Mouse (Mus musculus): ENCODE measurements around the gene Dennd5b.
"Not testable (repeated sequence)": the region's sequence is repeated elsewhere in the genome, so short reads cannot be mapped to it uniquely, and the experiment has no call there.

The Dennd5b gene

GRCm38 (mm10) chr6:149010766-149011301, 90.6 kb downstream of the Dennd5b start:
- DNase-seq (ENCODE audit: low read depth): peak; percentile 51

GRCm38 (mm10) chr6:149005009-149005408, 96.5 kb downstream of the Dennd5b start:
- DNase-seq (ENCODE audit: low read depth): no peak

- no peak for DNase-seq (ENCODE audit: low read depth)
Measured at GRCm38 (mm10) chr6:148994327-148994999, 107.0 kb downstream of the Dennd5b start.

GRCm38 (mm10) chr6:148993117-148994077, 108.1 kb downstream of the Dennd5b start:
- peak; percentile 27 for DNase-seq (ENCODE audit: low read depth)

GRCm38 (mm10) chr6:148992373-148993116, 108.9 kb downstream of the Dennd5b start:
- DNase-seq (ENCODE audit: low read depth): no peak

- no peak for DNase-seq (ENCODE audit: low read depth)
Measured at GRCm38 (mm10) chr6:148991660-148992372, 109.7 kb downstream of the Dennd5b start.

GRCm38 (mm10) chr6:148989792-148990491, 111.5 kb downstream of the Dennd5b start:
- not testable (repeated sequence) for DNase-seq (ENCODE audit: low read depth)

GRCm38 (mm10) chr6:148986003-148986402, 115.5 kb downstream of the Dennd5b start:
- no peak for DNase-seq (ENCODE audit: low read depth)

GRCm38 (mm10) chr6:148980495-148980894, 121.0 kb downstream of the Dennd5b start:
- no peak for DNase-seq (ENCODE audit: low read depth)

- no peak for DNase-seq (ENCODE audit: low read depth)
Measured at GRCm38 (mm10) chr6:148975096-148975495, 126.4 kb downstream of the Dennd5b start.

- no peak for DNase-seq (ENCODE audit: low read depth)
Measured at GRCm38 (mm10) chr6:148972891-148973290, 128.6 kb downstream of the Dennd5b start.

GRCm38 (mm10) chr6:148972059-148972848, 129.2 kb downstream of the Dennd5b start:
- DNase-seq (ENCODE audit: low read depth): no peak

GRCm38 (mm10) chr6:148971385-148971940, 130.0 kb downstream of the Dennd5b start:
- DNase-seq (ENCODE audit: low read depth): no peak

- no peak for DNase-seq (ENCODE audit: low read depth)
Measured at GRCm38 (mm10) chr6:148961285-148961684, 140.2 kb downstream of the Dennd5b start.

- DNase-seq (ENCODE audit: low read depth): no peak
Measured at GRCm38 (mm10) chr6:148959540-148960238, 141.8 kb downstream of the Dennd5b start.

- no peak for DNase-seq (ENCODE audit: low read depth)
Measured at GRCm38 (mm10) chr6:148958712-148959111, 142.8 kb downstream of the Dennd5b start.

- no peak for DNase-seq (ENCODE audit: low read depth)
Measured at GRCm38 (mm10) chr6:148957046-148957445, 144.4 kb downstream of the Dennd5b start.

GRCm38 (mm10) chr6:148955641-148956420, 145.6 kb downstream of the Dennd5b start:
- no peak for DNase-seq (ENCODE audit: low read depth)

Measured in induced T-regulatory cell, adult 2 months (primary cell).